Mouse (Mus musculus) stomach, postnatal 0 days (tissue): ENCODE results near the gene Trip11.

Experiments used
- CTCF ChIP-seq: IDR thresholded peaks from 2 replicates; pipeline ENCODE4 v1.5.1; 2016; ENCODE audit warnings: antibody characterized with exemption, low read depth, mild to moderate bottlenecking, moderate library complexity
- EP300 ChIP-seq: optimal IDR thresholded peaks from 2 replicates; pipeline ENCODE3; 2016; ENCODE audit warnings: antibody characterized with exemption

DNA sequence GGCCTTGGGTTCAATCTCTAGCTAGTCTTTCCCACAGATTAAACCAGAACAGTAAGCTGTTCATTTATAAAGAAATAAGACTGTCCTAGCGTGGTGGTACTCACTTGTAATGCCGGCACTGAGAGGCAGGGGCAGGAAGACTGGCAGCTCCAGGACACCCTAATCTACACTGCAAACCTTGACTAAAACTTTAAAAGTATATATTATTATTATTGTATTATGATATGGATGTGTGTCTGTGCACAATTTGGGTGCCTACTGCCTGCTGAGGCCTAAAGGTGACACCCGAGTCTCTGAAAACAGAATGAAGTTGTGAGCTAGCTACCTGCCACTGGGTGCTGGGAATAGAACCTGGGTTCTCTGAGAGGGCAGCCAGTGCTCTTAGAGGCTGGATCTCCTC is 1.7 kb downstream of the Trip11 start:
- TF ChIP-seq CTCF, result no peak
- no peak for TF ChIP-seq EP300
